Mouse (Mus musculus) Patski (cell line): ENCODE data around the gene Gltpd2. TPM values are rescaled to one million over a fixed set of nuclear protein-coding genes. Genes with fewer than 3 reads are reported as not detected.
"Not testable (repeated sequence)": the region's sequence is repeated elsewhere in the genome, so short reads cannot be mapped to it uniquely, and the experiment has no call there.

Source experiments
- ATAC-seq: fragments of 100-300 bp; one replicate; pipeline ENCODE4 v1.8.0; 2021
- CTCF ChIA-PET: fragments of 350-600 bp; sonication (Branson Sonifier 250); formaldehyde crosslinking; loops from one replicate; lab custom pipeline; 2022; ENCODE audit warnings: inconsistent platforms; lab: Charles Lee
- POLR2A ChIA-PET: fragments of 350-600 bp; sonication (Branson Sonifier 250); formaldehyde crosslinking; loops from one replicate; lab custom pipeline; 2022; ENCODE audit warnings: antibody characterized with exemption, inconsistent platforms; lab: Charles Lee
- DNase-seq: peaks from one replicate; pipeline ENCODE4 v3.0.0-alpha.2; 2011; ENCODE audit warnings: low read depth, low spot score
- H3K27me3 ChIP-seq: fragments of 371-371 bp; one replicate; pipeline ENCODE4 v1.5.1; 2021
- CTCF ChIP-seq: fragments of 100-300 bp; IDR thresholded peaks from one replicate; pipeline ENCODE4 v1.5.1; 2021
- in situ Hi-C: fragments of 300-500 bp; cut with MboI; formaldehyde crosslinking; loops from 3 replicates; pipeline ENCODE4 v1.11.1; 2018; ENCODE audit warnings: low pct_unique_long_range_greater_than_20kb, mixed read lengths
- polyA plus RNA-seq: library from polyadenylated mRNA; unstranded; gene quantifications from one replicate; pipeline ENCODE4 v1.2.3, GENCODE M21; 2021

Gene Gltpd2
- polyA plus RNA-seq, 1 experiment from 2014 or later, result not detected

- ChIA-PET CTCF (no interaction called here), POLR2A (interaction anchor here (0.5 to 1.3 kb wide), 3 partner anchors 10 to 1602 kb away, joined by 3 to 4 read pairs (median 3); no protein-coding TSS in a partner anchor)
- ATAC-seq (no peak), DNase-seq (no peak)
- no peaks in the 10 kb centered on the region for H3K27me3 ChIP-seq
- in situ Hi-C loops, result no loop called here
- no peak for TF ChIP-seq CTCF
These were observed 9.6 kb downstream of the Gltpd2 start for GRCm38 (mm10) chr11:70528610-70529009.

- ATAC-seq, H3K27me3 ChIP-seq, DNase-seq, CTCF ChIA-PET, in situ Hi-C loops, POLR2A ChIA-PET: not testable (repeated sequence)
These were observed 12.1 kb downstream of the Gltpd2 start for GRCm38 (mm10) chr11:70531065-70531464.

GRCm38 (mm10) chr11:70532839-70533238 lies 13.8 kb downstream of the Gltpd2 start, which contains the start of gene Gm40193:
Gm40193 (minus strand) TSS chr11:70532939.
- TF ChIP-seq CTCF, result no peak
- DNase-seq (no peak), ATAC-seq (no peak)
- in situ Hi-C loops, result no loop called here
- no peaks in the 10 kb centered on the region for H3K27me3 ChIP-seq
- ChIA-PET POLR2A (no interaction called here), CTCF (no interaction called here)

GRCm38 (mm10) chr11:70539423-70539822 lies 20.4 kb downstream of the Gltpd2 start:
- ATAC-seq (no peak), DNase-seq (no peak)
- POLR2A ChIA-PET, result interaction anchor here (1.4 kb wide), 1 partner anchor 11 kb away, joined by 4 read pairs; no protein-coding TSS in a partner anchor
- in situ Hi-C loops, result no loop called here
- no peak for TF ChIP-seq CTCF
- H3K27me3 ChIP-seq, result no peaks in the 10 kb centered on the region
- CTCF ChIA-PET, result no interaction called here

- in situ Hi-C loops, result loop anchor here (5.0 kb wide), 1 partner anchor 57 kb away; no protein-coding TSS in a partner anchor
- DNase-seq (no peak), ATAC-seq (peak; percentile 69)
- peak; percentile 92 for TF ChIP-seq CTCF
- CTCF ChIA-PET, result interaction anchor here (0.9 to 1.6 kb wide), 2 partner anchors 22 to 26 kb away, joined by 3 to 4 read pairs; no protein-coding TSS in a partner anchor
- no peaks in the 10 kb centered on the region for H3K27me3 ChIP-seq
- POLR2A ChIA-PET, result no interaction called here
These were observed 21.0 kb downstream of the Gltpd2 start, which contains the start of gene Pld2 for GRCm38 (mm10) chr11:70539877-70540587. Pld2 (plus strand) TSS chr11:70540064.

- ATAC-seq, result no peak
- TF ChIP-seq CTCF, result no peak
- no peaks in the 10 kb centered on the region for H3K27me3 ChIP-seq
- ChIA-PET CTCF (interaction anchor here (1.6 kb wide), 1 partner anchor 21 kb away, joined by 4 read pairs; no protein-coding TSS in a partner anchor), POLR2A (no interaction called here)
- in situ Hi-C loops, result loop anchor here (5.0 kb wide), 1 partner anchor 56 kb away; no protein-coding TSS in a partner anchor
- no peak for DNase-seq
These were observed 21.9 kb downstream of the Gltpd2 start for GRCm38 (mm10) chr11:70540928-70541327.

GRCm38 (mm10) chr11:70541415-70541814 lies 22.4 kb downstream of the Gltpd2 start:
- ATAC-seq, result no peak
- no peaks in the 10 kb centered on the region for H3K27me3 ChIP-seq
- in situ Hi-C loops, result loop anchor here (5.0 kb wide), 1 partner anchor 56 kb away; no protein-coding TSS in a partner anchor
- POLR2A ChIA-PET, result no interaction called here
- no peak for DNase-seq
- CTCF ChIA-PET, result interaction anchor here (1.6 kb wide), 1 partner anchor 20 kb away, joined by 4 read pairs; no protein-coding TSS in a partner anchor
- no peak for TF ChIP-seq CTCF

GRCm38 (mm10) chr11:70544496-70544895 lies 25.5 kb downstream of the Gltpd2 start:
- no peak for DNase-seq
- ChIA-PET CTCF (no interaction called here), POLR2A (no interaction called here)
- ATAC-seq, result no peak
- in situ Hi-C loops, result loop anchor here (5.0 kb wide), 1 partner anchor 53 kb away; no protein-coding TSS in a partner anchor
- H3K27me3 ChIP-seq, result no peaks in the 10 kb centered on the region
- no peak for TF ChIP-seq CTCF

GRCm38 (mm10) chr11:70551526-70551925 lies 32.5 kb downstream of the Gltpd2 start:
- in situ Hi-C loops, result no loop called here
- TF ChIP-seq CTCF, result no peak
- DNase-seq (no peak), ATAC-seq (no peak)
- CTCF ChIA-PET, result no interaction called here
- POLR2A ChIA-PET, result no interaction called here
- no peaks in the 10 kb centered on the region for H3K27me3 ChIP-seq

GRCm38 (mm10) chr11:70553940-70554339 lies 34.9 kb downstream of the Gltpd2 start:
- DNase-seq (no peak), ATAC-seq (no peak)
- CTCF ChIA-PET, result no interaction called here
- POLR2A ChIA-PET, result no interaction called here
- in situ Hi-C loops, result no loop called here
- H3K27me3 ChIP-seq, result no peaks in the 10 kb centered on the region
- TF ChIP-seq CTCF, result no peak

- in situ Hi-C loops, result no loop called here
- no peak for TF ChIP-seq CTCF
- no peak for DNase-seq
- H3K27me3 ChIP-seq, result no peaks in the 10 kb centered on the region
- POLR2A ChIA-PET, result no interaction called here
- CTCF ChIA-PET, result no interaction called here
- no peak for ATAC-seq
These were observed 38.5 kb downstream of the Gltpd2 start for GRCm38 (mm10) chr11:70557545-70557944.
